Mouse (Mus musculus): Measurements from ENCODE around the gene 9830107B12Rik. TPM values are rescaled to one million over a fixed set of nuclear protein-coding genes. Genes with fewer than 3 reads are reported as not detected.
A peak's percentile ranks its signal among the peaks of the same experiment; 100 is the strongest.
"Not testable (repeated sequence)": the region's sequence is repeated elsewhere in the genome, so short reads cannot be mapped to it uniquely, and the experiment has no call there.

Gene 9830107B12Rik
- not detected for total RNA-seq (2021)
- long read RNA-seq, experiment 1, result 0 reads
- long read RNA-seq, experiment 2, result 0 reads

GRCm38 (mm10) chr17:48146120-48146519 is at the start of gene 9830107B12Rik:
TSS of gene 9830107B12Rik (minus strand) at chr17:48146268.
- no peak within 1 kb of the TSS for H3K4me3 ChIP-seq
- intact Hi-C loops (cut with DNase I), result loop anchor here (10.0 kb wide), 1 partner anchor 169 kb away; the partner anchor contains the start of gene B430306N03Rik
- TF ChIP-seq CTCF (IDR thresholded peaks at IDR 0.05), result no peak
- no peak for DNase-seq (ENCODE audit: extremely low spot score in 1 of 2, low spot score in 2 of 2)
- H3K27ac ChIP-seq, result no peak within 1 kb of the TSS

- Histone ChIP-seq H3K4me3 (no peak overlapping the region), H3K27ac (no peak overlapping the region)
- DNase-seq (ENCODE audit: extremely low spot score in 1 of 2, low spot score in 2 of 2), result no peak
- TF ChIP-seq CTCF (IDR thresholded peaks at IDR 0.05), result no peak
- intact Hi-C loops (cut with DNase I), result no loop called here
Measured at GRCm38 (mm10) chr17:48192366-48192765, 46.3 kb upstream of the 9830107B12Rik start.

- Histone ChIP-seq H3K4me3 (no peak overlapping the region), H3K27ac (no peak overlapping the region)
- no peak for TF ChIP-seq CTCF (IDR thresholded peaks at IDR 0.05)
- DNase-seq (ENCODE audit: extremely low spot score in 1 of 2, low spot score in 2 of 2), result no peak
- intact Hi-C loops (cut with DNase I), result no loop called here
Measured at GRCm38 (mm10) chr17:48185252-48185651, 39.2 kb upstream of the 9830107B12Rik start.

- H3K4me3 ChIP-seq; DNase-seq (ENCODE audit: extremely low spot score in 1 of 2, low spot score in 2 of 2); intact Hi-C loops (cut with DNase I); H3K27ac ChIP-seq: not testable (repeated sequence)
Measured at GRCm38 (mm10) chr17:48167103-48167502, 21.0 kb upstream of the 9830107B12Rik start, which contains the start of gene A530064D06Rik. TSS of gene A530064D06Rik (minus strand) at chr17:48167275.

- TF ChIP-seq CTCF (IDR thresholded peaks at IDR 0.05), result no peak
- no peak overlapping the region for H3K4me3 ChIP-seq
- intact Hi-C loops (cut with DNase I), result loop anchor here (2.0 kb wide), 1 partner anchor 23 kb away; no protein-coding TSS in a partner anchor
- no peak for DNase-seq (ENCODE audit: extremely low spot score in 1 of 2, low spot score in 2 of 2)
- no peak overlapping the region for H3K27ac ChIP-seq
Measured at GRCm38 (mm10) chr17:48157382-48158076, 11.5 kb upstream of the 9830107B12Rik start.

- H3K4me3 ChIP-seq, result no peak overlapping the region
- H3K27ac ChIP-seq, result no peak overlapping the region
- intact Hi-C loops (cut with DNase I), result no loop called here
- TF ChIP-seq CTCF (IDR thresholded peaks at IDR 0.05), result no peak
- no peak for DNase-seq (ENCODE audit: extremely low spot score in 1 of 2, low spot score in 2 of 2)
Measured at GRCm38 (mm10) chr17:48132810-48133209, 13.3 kb downstream of the 9830107B12Rik start.

GRCm38 (mm10) chr17:48120456-48120855 is 25.6 kb downstream of the 9830107B12Rik start:
- no peak for TF ChIP-seq CTCF (IDR thresholded peaks at IDR 0.05)
- no peak for DNase-seq (ENCODE audit: extremely low spot score in 1 of 2, low spot score in 2 of 2)
- Histone ChIP-seq H3K4me3 (no peak overlapping the region), H3K27ac (no peak overlapping the region)
- intact Hi-C loops (cut with DNase I), result no loop called here

GRCm38 (mm10) chr17:48119656-48120055 is 26.4 kb downstream of the 9830107B12Rik start:
- peak; percentile 58 to 73 for DNase-seq (ENCODE audit: extremely low spot score in 1 of 2, low spot score in 2 of 2)
- no peak overlapping the region for H3K27ac ChIP-seq
- TF ChIP-seq CTCF (IDR thresholded peaks at IDR 0.05), result peak; percentile 92
- intact Hi-C loops (cut with DNase I), result loop anchor here (5.0 kb wide), 1 partner anchor 218 kb away; no protein-coding TSS in a partner anchor
- H3K4me3 ChIP-seq, result no peak overlapping the region

GRCm38 (mm10) chr17:48118570-48118969 is 27.5 kb downstream of the 9830107B12Rik start:
- Histone ChIP-seq H3K4me3 (no peak overlapping the region), H3K27ac (no peak overlapping the region)
- intact Hi-C loops (cut with DNase I), result loop anchor here (5.0 kb wide), 1 partner anchor 219 kb away; no protein-coding TSS in a partner anchor
- DNase-seq (ENCODE audit: extremely low spot score in 1 of 2, low spot score in 2 of 2), result no peak
- TF ChIP-seq CTCF (IDR thresholded peaks at IDR 0.05), result no peak

- TF ChIP-seq CTCF (IDR thresholded peaks at IDR 0.05), result peak; percentile 62
- intact Hi-C loops (cut with DNase I), result no loop called here
- DNase-seq (ENCODE audit: extremely low spot score in 1 of 2, low spot score in 2 of 2), result no peak
Measured at GRCm38 (mm10) chr17:48110547-48111287, 35.4 kb downstream of the 9830107B12Rik start.

GRCm38 (mm10) chr17:48108520-48108919 is 37.5 kb downstream of the 9830107B12Rik start:
- TF ChIP-seq CTCF (IDR thresholded peaks at IDR 0.05), result no peak
- DNase-seq (ENCODE audit: extremely low spot score in 1 of 2, low spot score in 2 of 2), result no peak
- intact Hi-C loops (cut with DNase I), result no loop called here
- no peak overlapping the region for H3K4me3 ChIP-seq
- no peak overlapping the region for H3K27ac ChIP-seq

More at GRCm38 (mm10) chr17:48110547-48111287, 35.4 kb downstream of the 9830107B12Rik start:
- Histone ChIP-seq H3K27ac (no peak overlapping the region), H3K4me3 (no peak overlapping the region)

- no peak; the same call in 1 of the 2 replicates for TF ChIP-seq CTCF (IDR thresholded peaks at IDR 0.05)
- Histone ChIP-seq H3K27ac (no peak overlapping the region), H3K4me3 (no peak overlapping the region)
- intact Hi-C loops (cut with DNase I), result no loop called here
- no peak for DNase-seq (ENCODE audit: extremely low spot score in 1 of 2, low spot score in 2 of 2)
Measured at GRCm38 (mm10) chr17:48107862-48108261, 38.2 kb downstream of the 9830107B12Rik start.
